Mouse (Mus musculus) forebrain, embryonic 14.5 days (tissue): ENCODE data around the gene Dna2. TPM values are rescaled to one million over a fixed set of nuclear protein-coding genes. Genes with fewer than 3 reads are reported as not detected.

Source experiments
- ATAC-seq: fragments of 200-750 bp; cut with Nextera tagmentation; 2 replicates; pipeline ENCODE4 v1.8.0; 2017; ENCODE audit warnings: mild to moderate bottlenecking, moderate library complexity
- DNase-seq: peaks from one replicate; pipeline ENCODE4 v3.0.0-alpha.2; 2015; ENCODE audit warnings: low spot score
- H3K27ac ChIP-seq: fragments of 300-500 bp; sonication (generic); 2 replicates; pipeline ENCODE4 v1.5.1; 2014; ENCODE audit warnings: low read depth, mild to moderate bottlenecking, control low read depth, low read length, moderate library complexity
- H3K27me3 ChIP-seq: fragments of 300-500 bp; sonication (generic); replicated peaks from 2 replicates; pipeline ENCODE4 v1.6.1; 2014; ENCODE audit warnings: low read length, control low read depth, mixed read lengths; ENCODE audit not compliant: control insufficient read depth, insufficient read depth
- H3K36me3 ChIP-seq: fragments of 300-500 bp; sonication (generic); 2 replicates; pipeline ENCODE4 v1.6.1; 2014; ENCODE audit warnings: low read length, control low read depth; ENCODE audit not compliant: control insufficient read depth, insufficient read depth
- H3K4me1 ChIP-seq: fragments of 300-500 bp; sonication (generic); 2 replicates; pipeline ENCODE4 v1.6.1; 2014; ENCODE audit warnings: antibody characterized with exemption, low read length, control low read depth; ENCODE audit not compliant: control insufficient read depth, insufficient read depth
- H3K4me2 ChIP-seq: fragments of 300-500 bp; sonication (generic); 2 replicates; pipeline ENCODE4 v1.6.1; 2014; ENCODE audit warnings: mild to moderate bottlenecking, control low read depth, low read length
- H3K4me3 ChIP-seq: fragments of 300-500 bp; sonication (generic); 2 replicates; pipeline ENCODE4 v1.5.1; 2014; ENCODE audit warnings: low read depth, low read length, control low read depth
- H3K9ac ChIP-seq: fragments of 300-500 bp; sonication (generic); 2 replicates; pipeline ENCODE4 v1.6.1; 2014; ENCODE audit warnings: mild to moderate bottlenecking, low read length, control low read depth, moderate library complexity
- H3K9me3 ChIP-seq: fragments of 300-500 bp; sonication (generic); replicated peaks from 2 replicates; pipeline ENCODE4 v1.6.1; 2016; ENCODE audit warnings: low read length, control low read depth, mixed read lengths; ENCODE audit not compliant: control insufficient read depth
- WGBS: fragments of 180-500 bp; shearing (Covaris S2); extraction: QIAGEN DNeasy Blood & Tissue Kit; methylation state at CpG from one replicate; pipeline ENCODE4 v1.1.7; 2014; 5-methylcytosine and 5-hydroxymethylcytosine counted together
- polyA plus RNA-seq: library from polyadenylated mRNA; unstranded; fragments of >200 nt; fragmentation: Nextera tagmentation; extraction: Ambion mirVana; gene quantifications from 2 replicates; pipeline ENCODE4 v1.2.1, GENCODE M21; 2014

Gene Dna2
- polyA plus RNA-seq, 1 experiment from 2014 or later, result 9.7 TPM

- no peak overlapping the region for H3K4me2 ChIP-seq
- ATAC-seq, result no peak
- no peak overlapping the region for H3K27ac ChIP-seq
- H3K36me3 ChIP-seq, result no peaks in the 10 kb centered on the region
- H3K9ac ChIP-seq, result no peak overlapping the region
- H3K4me1 ChIP-seq, result peaks cover 6% of the 10 kb centered on the region; the same call in 1 of the 2 replicates
- H3K27me3 ChIP-seq, result no peaks in the 10 kb centered on the region
- H3K4me3 ChIP-seq, result no peak overlapping the region
- H3K9me3 ChIP-seq, result no peaks in the 10 kb centered on the region
- no peak for DNase-seq
- WGBS, result 87% methylated on average over 3 of the region's 3 CpGs
These were observed 27.8 kb upstream of the Dna2 start for GRCm38 (mm10) chr10:62918985-62919384.

DNA sequence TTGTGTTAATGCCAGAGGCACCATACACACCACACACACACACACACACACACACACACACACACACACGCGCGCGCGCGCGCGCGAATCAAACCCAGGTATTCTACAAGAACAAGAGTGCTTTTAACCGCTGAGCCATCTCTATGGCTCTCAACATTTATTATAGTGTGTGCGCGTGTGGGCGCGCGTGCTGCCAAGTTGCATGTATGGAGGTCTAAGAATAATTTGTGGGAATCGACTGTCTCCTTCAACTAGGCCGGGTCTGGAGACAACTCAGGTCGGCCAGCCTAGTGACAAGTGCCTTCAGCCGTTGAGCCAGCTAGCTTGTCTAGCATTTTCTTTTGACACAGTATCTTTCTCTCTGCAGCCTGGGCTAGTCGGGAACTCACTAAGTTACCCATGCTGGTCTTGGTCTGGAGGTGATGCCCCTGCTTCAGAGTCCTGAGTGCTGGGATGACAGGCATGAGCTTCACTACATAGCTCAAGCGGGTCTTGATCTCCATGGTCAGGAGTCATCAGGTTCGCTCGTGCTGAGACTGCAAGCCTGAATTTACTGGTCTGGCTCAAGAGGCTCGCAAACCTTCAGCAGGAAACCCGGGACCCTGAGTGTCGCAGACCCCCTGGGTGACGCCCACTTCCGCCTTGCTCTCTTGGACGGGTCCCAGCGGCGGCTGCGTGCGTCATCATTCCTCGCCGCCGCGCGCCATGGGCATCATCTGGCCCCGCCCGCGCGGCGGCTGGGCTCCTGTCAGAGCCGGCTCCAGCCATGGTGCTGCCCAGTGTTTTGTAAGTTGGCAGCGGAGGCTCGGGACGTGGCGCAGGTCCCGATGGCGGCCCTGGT lies 26.7 kb upstream of the Dna2 start, which contains the start of gene Slc25a16:
Gene Slc25a16 (plus strand): TSS at position 709 of the 841 bp plus-strand sequence.
- no peaks in the 10 kb centered on the region for H3K36me3 ChIP-seq
- ATAC-seq, result peak; percentile 98
- 6% methylated on average over 50 of the region's 50 CpGs for WGBS
- peak within 1 kb of the TSS; percentile 76 for H3K27ac ChIP-seq
- H3K9ac ChIP-seq, result peak within 1 kb of the TSS; percentile 95
- no peaks in the 10 kb centered on the region for H3K27me3 ChIP-seq
- no peaks in the 10 kb centered on the region for H3K9me3 ChIP-seq
- H3K4me3 ChIP-seq, result peak within 1 kb of the TSS; percentile 98
- peaks cover 6% of the 10 kb centered on the region; the same call in 1 of the 2 replicates for H3K4me1 ChIP-seq
- peak; percentile 95 for DNase-seq
- H3K4me2 ChIP-seq, result peak within 1 kb of the TSS; percentile 93

GRCm38 (mm10) chr10:62920766-62921156 lies 26.1 kb upstream of the Dna2 start:
- Histone ChIP-seq H3K27me3 (no peaks in the 10 kb centered on the region), H3K9me3 (no peaks in the 10 kb centered on the region), H3K4me3 (peak overlapping the region; percentile 98), H3K27ac (peak overlapping the region; percentile 76), H3K4me1 (peaks cover 6% of the 10 kb centered on the region; the same call in 1 of the 2 replicates), H3K36me3 (no peaks in the 10 kb centered on the region), H3K9ac (peak overlapping the region; percentile 95), H3K4me2 (peak overlapping the region; percentile 93)
- DNase-seq (no peak), ATAC-seq (peak; percentile 59)
- under 1% methylated on average over 19 of the region's 29 CpGs for WGBS

GRCm38 (mm10) chr10:62924096-62924635 lies 22.7 kb upstream of the Dna2 start:
- Histone ChIP-seq H3K4me2 (no peak overlapping the region), H3K9ac (no peak overlapping the region), H3K27ac (no peak overlapping the region), H3K36me3 (peaks cover 10% of the 10 kb centered on the region), H3K4me1 (peaks cover 6% of the 10 kb centered on the region; the same call in 1 of the 2 replicates), H3K4me3 (no peak overlapping the region), H3K27me3 (no peaks in the 10 kb centered on the region), H3K9me3 (no peaks in the 10 kb centered on the region)
- WGBS, result 86% methylated on average over 4 of the region's 4 CpGs
- DNase-seq (peak; percentile 40), ATAC-seq (no peak)

DNA sequence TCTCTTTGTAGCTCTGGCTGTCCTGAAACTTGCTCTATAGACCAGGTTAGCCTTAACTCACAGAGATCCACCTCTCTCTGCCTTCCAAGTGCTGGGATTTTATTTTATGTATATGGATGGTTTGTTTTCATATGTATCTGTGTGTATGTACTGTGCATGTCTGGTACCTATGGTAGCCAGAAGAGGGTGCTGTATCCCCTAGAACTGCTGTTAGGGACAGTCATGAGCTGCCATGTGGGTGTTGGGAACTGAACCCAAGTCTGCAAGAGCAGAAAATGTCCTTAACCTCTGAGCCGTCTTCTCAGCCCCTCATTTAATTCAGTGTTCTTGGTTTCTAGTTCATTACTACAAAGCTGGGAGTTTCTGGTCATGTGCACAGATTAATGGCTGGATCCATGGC lies 14.4 kb upstream of the Dna2 start:
- H3K27ac ChIP-seq, result no peak overlapping the region
- no peak for ATAC-seq
- no peaks in the 10 kb centered on the region for H3K4me1 ChIP-seq
- no peaks in the 10 kb centered on the region for H3K9me3 ChIP-seq
- no peaks in the 10 kb centered on the region for H3K27me3 ChIP-seq
- 93% methylated on average over 1 of the region's 1 CpGs for WGBS
- H3K4me3 ChIP-seq, result no peak overlapping the region
- no peak overlapping the region for H3K4me2 ChIP-seq
- H3K9ac ChIP-seq, result no peak overlapping the region
- peaks cover 58% of the 10 kb centered on the region for H3K36me3 ChIP-seq
- DNase-seq, result no peak

DNA sequence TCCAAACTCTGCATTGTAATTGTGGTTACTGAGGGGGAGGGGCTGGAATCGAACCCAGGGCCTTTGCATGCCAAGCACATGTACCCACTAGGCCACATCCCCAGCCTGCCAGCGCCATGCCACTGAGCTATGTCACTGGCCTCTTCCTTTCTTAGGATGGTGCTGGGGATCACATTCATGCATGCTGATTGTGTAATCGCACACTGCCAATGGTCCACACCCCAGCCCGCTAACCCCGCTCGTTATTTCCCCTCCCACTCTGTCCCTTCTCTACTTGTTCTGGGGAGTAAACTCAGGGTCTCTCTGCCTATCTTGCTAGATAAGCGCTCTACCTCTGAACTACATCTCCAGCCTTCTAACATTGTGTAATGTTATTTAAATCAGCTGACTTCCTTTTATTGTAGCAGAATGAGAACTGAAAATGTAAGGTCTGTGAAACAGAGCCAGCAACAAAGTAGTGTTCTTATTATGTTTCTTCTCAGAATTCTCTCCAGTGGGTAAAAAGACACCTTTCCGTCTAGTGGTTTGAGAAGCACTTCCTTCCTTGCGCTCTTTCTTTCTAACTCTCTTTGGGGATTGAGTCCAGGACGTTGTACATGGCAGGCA lies 1.7 kb upstream of the Dna2 start:
- Histone ChIP-seq H3K4me2 (no peak overlapping the region), H3K27ac (no peak overlapping the region), H3K4me3 (no peak overlapping the region), H3K9ac (no peak overlapping the region), H3K36me3 (peaks cover 39% of the 10 kb centered on the region), H3K4me1 (no peaks in the 10 kb centered on the region), H3K27me3 (no peaks in the 10 kb centered on the region), H3K9me3 (no peaks in the 10 kb centered on the region)
- DNase-seq (no peak), ATAC-seq (no peak)
- WGBS, result 86% methylated on average over 10 of the region's 10 CpGs

- Histone ChIP-seq H3K36me3 (peaks cover 23% of the 10 kb centered on the region), H3K9me3 (no peaks in the 10 kb centered on the region), H3K27me3 (no peaks in the 10 kb centered on the region), H3K4me3 (no peak overlapping the region), H3K27ac (no peak overlapping the region), H3K9ac (no peak overlapping the region), H3K4me2 (no peak overlapping the region), H3K4me1 (no peaks in the 10 kb centered on the region)
- DNase-seq, result no peak
- ATAC-seq, result no peak
- 95% methylated on average over 7 of the region's 7 CpGs for WGBS
These were observed 1.7 kb downstream of the Dna2 start for GRCm38 (mm10) chr10:62948551-62948950.

GRCm38 (mm10) chr10:62963956-62964355 lies 17.1 kb downstream of the Dna2 start:
- no peak overlapping the region for H3K9ac ChIP-seq
- H3K36me3 ChIP-seq, result peaks cover 83% of the 10 kb centered on the region
- no peak overlapping the region for H3K27ac ChIP-seq
- ATAC-seq (no peak), DNase-seq (no peak)
- no peak overlapping the region for H3K4me3 ChIP-seq
- H3K9me3 ChIP-seq, result no peaks in the 10 kb centered on the region
- no peaks in the 10 kb centered on the region for H3K27me3 ChIP-seq
- WGBS, result 97% methylated on average over 7 of the region's 7 CpGs
- no peaks in the 10 kb centered on the region for H3K4me1 ChIP-seq
- H3K4me2 ChIP-seq, result no peak overlapping the region

DNA sequence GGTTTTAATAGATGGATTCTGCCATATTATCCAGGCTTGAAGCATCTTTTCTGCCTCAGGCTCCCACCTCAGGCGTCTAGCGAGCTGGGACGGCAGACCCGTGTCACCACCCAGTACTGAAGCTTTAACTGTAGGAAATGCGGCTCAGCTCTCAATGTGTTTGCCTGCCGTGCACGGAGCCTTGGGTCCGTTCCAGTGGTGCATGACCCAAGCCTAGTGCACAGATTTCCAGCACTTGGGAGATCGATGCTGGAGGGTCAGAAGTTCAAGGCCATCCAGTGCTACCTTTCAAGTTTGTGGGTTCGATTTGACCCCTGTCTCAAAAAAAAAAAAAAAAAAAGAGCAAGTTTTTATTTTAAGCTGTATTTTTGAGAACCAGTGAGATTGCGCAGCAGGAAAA lies 19.0 kb downstream of the Dna2 start:
- no peak for DNase-seq
- Histone ChIP-seq H3K4me2 (no peak overlapping the region), H3K27ac (no peak overlapping the region), H3K36me3 (peaks cover 81% of the 10 kb centered on the region), H3K4me1 (no peaks in the 10 kb centered on the region), H3K4me3 (no peak overlapping the region), H3K9me3 (no peaks in the 10 kb centered on the region), H3K9ac (no peak overlapping the region), H3K27me3 (no peaks in the 10 kb centered on the region)
- 95% methylated on average over 11 of the region's 11 CpGs for WGBS
- no peak for ATAC-seq
